Mouse (Mus musculus) adrenal gland, postnatal 14 days (tissue): Measurements from ENCODE around the gene Klhl6. TPM values are rescaled to one million over a fixed set of nuclear protein-coding genes. Genes with fewer than 3 reads are reported as not detected.

Experiments used
- DNase-seq: peaks from one replicate; pipeline ENCODE4 v3.0.0; 2021; ENCODE audit warnings: mixed read lengths
- total RNA-seq: library from RNA; stranded (reverse); gene quantifications from 2 replicates; pipeline ENCODE4 v1.2.3, GENCODE M21; 2021

The Klhl6 gene
- total RNA-seq, 1 experiment from 2014 or later = 7.3 TPM

- DNase-seq = no peak
These were observed 13.3 kb downstream of the Klhl6 start for GRCm38 (mm10) chr16:19969506-19969905.

- no peak for DNase-seq
These were observed 14.2 kb downstream of the Klhl6 start for GRCm38 (mm10) chr16:19968666-19969065.

- no peak for DNase-seq
These were observed 14.9 kb downstream of the Klhl6 start for GRCm38 (mm10) chr16:19967897-19968392.

GRCm38 (mm10) chr16:19966976-19967375 is 15.9 kb downstream of the Klhl6 start:
- no peak for DNase-seq

GRCm38 (mm10) chr16:19966437-19966836 is 16.4 kb downstream of the Klhl6 start:
- no peak for DNase-seq

GRCm38 (mm10) chr16:19962951-19963350 is 19.9 kb downstream of the Klhl6 start:
- no peak for DNase-seq

- no peak for DNase-seq
These were observed 21.8 kb downstream of the Klhl6 start for GRCm38 (mm10) chr16:19961070-19961469.

GRCm38 (mm10) chr16:19960407-19961058 is 22.3 kb downstream of the Klhl6 start:
- DNase-seq = no peak

GRCm38 (mm10) chr16:19957051-19957450 is 25.8 kb downstream of the Klhl6 start:
- no peak for DNase-seq

- peak; percentile 46 for DNase-seq
These were observed 35.5 kb downstream of the Klhl6 start for GRCm38 (mm10) chr16:19947336-19947735.

- no peak for DNase-seq
These were observed 36.1 kb downstream of the Klhl6 start for GRCm38 (mm10) chr16:19946578-19947298.

GRCm38 (mm10) chr16:19920823-19921222 is 62.0 kb downstream of the Klhl6 start:
- no peak for DNase-seq

GRCm38 (mm10) chr16:19918286-19918685 is 64.6 kb downstream of the Klhl6 start:
- no peak for DNase-seq

- DNase-seq = no peak
These were observed 70.3 kb downstream of the Klhl6 start for GRCm38 (mm10) chr16:19912582-19912981.

- no peak for DNase-seq
These were observed 74.5 kb downstream of the Klhl6 start for GRCm38 (mm10) chr16:19908291-19908690.

- peak; percentile 30 for DNase-seq
These were observed 75.7 kb downstream of the Klhl6 start for GRCm38 (mm10) chr16:19907103-19907502.

- DNase-seq = no peak
These were observed 77.9 kb downstream of the Klhl6 start for GRCm38 (mm10) chr16:19904734-19905479.

GRCm38 (mm10) chr16:19903792-19904191 is 79.0 kb downstream of the Klhl6 start:
- no peak for DNase-seq

Other genes with a start within 250 kb of the Klhl6 start
- gene B3gnt5, start 222.8 kb downstream of the Klhl6 start, total RNA-seq = 0.89 and 3.5 TPM in 2 replicates
- gene Klhl24, start 114.5 kb upstream of the Klhl6 start, total RNA-seq = 70.5 and 85.4 TPM in 2 replicates
- gene Yeats2, start 158.0 kb upstream of the Klhl6 start, total RNA-seq = 32.2 and 40.0 TPM in 2 replicates